Mouse (Mus musculus): ENCODE data around the gene Creld1. TPM values are rescaled to one million over a fixed set of nuclear protein-coding genes. Genes with fewer than 3 reads are reported as not detected.

Gene Creld1
- polyA plus RNA-seq, 1 experiment from 2014 or later, result 41.1 TPM

GRCm38 (mm10) chr6:113473715-113474114 lies 9.4 kb upstream of the Creld1 start:
- WGBS, result 84% methylated on average over 6 of the region's 6 CpGs
- H3K4me1 ChIP-seq (ENCODE audit: control insufficient read depth, insufficient read depth, low read length), result peaks cover 5% of the 10 kb centered on the region
- no peaks in the 10 kb centered on the region for H3K36me3 ChIP-seq (ENCODE audit: control insufficient read depth, insufficient read depth, low read length)
- H3K4me2 ChIP-seq (ENCODE audit: low read depth), result no peak overlapping the region
- ATAC-seq (ENCODE audit: insufficient read depth, low FRiP score, low TSS enrichment) (no peak), DNase-seq (ENCODE audit: low spot score) (no peak)
- peaks cover 7% of the 10 kb centered on the region; the same call in 1 of the 2 replicates for H3K27me3 ChIP-seq (ENCODE audit: control insufficient read depth, insufficient read depth, low read length)
- no peak overlapping the region for H3K27ac ChIP-seq (ENCODE audit: low read depth, low read length)
- no peak overlapping the region for H3K4me3 ChIP-seq (ENCODE audit: low read depth, low read length)
- H3K9me3 ChIP-seq (ENCODE audit: control insufficient read depth, low read length), result no peaks in the 10 kb centered on the region
- H3K9ac ChIP-seq (ENCODE audit: low read length), result no peak overlapping the region

GRCm38 (mm10) chr6:113477353-113477752 lies 5.7 kb upstream of the Creld1 start:
- H3K36me3 ChIP-seq (ENCODE audit: control insufficient read depth, insufficient read depth, low read length), result no peaks in the 10 kb centered on the region
- H3K4me2 ChIP-seq (ENCODE audit: low read depth), result no peak overlapping the region
- peak; percentile 53 for DNase-seq (ENCODE audit: low spot score)
- no peaks in the 10 kb centered on the region for H3K27me3 ChIP-seq (ENCODE audit: control insufficient read depth, insufficient read depth, low read length)
- 39% methylated on average over 7 of the region's 7 CpGs for WGBS
- no peak overlapping the region for H3K4me3 ChIP-seq (ENCODE audit: low read depth, low read length)
- 0 out of 2 replicates have a peak, but pooled peaks have one; percentile 51 for ATAC-seq (ENCODE audit: insufficient read depth, low FRiP score, low TSS enrichment)
- H3K9me3 ChIP-seq (ENCODE audit: control insufficient read depth, low read length), result no peaks in the 10 kb centered on the region
- H3K9ac ChIP-seq (ENCODE audit: low read length), result no peak overlapping the region
- H3K4me1 ChIP-seq (ENCODE audit: control insufficient read depth, insufficient read depth, low read length), result 0 out of 2 replicates have a peak, but pooled peaks cover 7% of the 10 kb centered on the region
- H3K27ac ChIP-seq (ENCODE audit: low read depth, low read length), result no peak overlapping the region

- Histone ChIP-seq H3K9me3 (ENCODE audit: control insufficient read depth, low read length) (no peaks in the 10 kb centered on the region), H3K9ac (ENCODE audit: low read length) (no peak overlapping the region), H3K4me2 (ENCODE audit: low read depth) (no peak overlapping the region), H3K4me3 (ENCODE audit: low read depth, low read length) (no peak overlapping the region), H3K27me3 (ENCODE audit: control insufficient read depth, insufficient read depth, low read length) (no peaks in the 10 kb centered on the region), H3K36me3 (ENCODE audit: control insufficient read depth, insufficient read depth, low read length) (no peaks in the 10 kb centered on the region), H3K4me1 (ENCODE audit: control insufficient read depth, insufficient read depth, low read length) (peaks cover 12% of the 10 kb centered on the region; the same call in 1 of the 2 replicates), H3K27ac (ENCODE audit: low read depth, low read length) (no peak overlapping the region)
- 83% methylated on average over 10 of the region's 10 CpGs for WGBS
- ATAC-seq (ENCODE audit: insufficient read depth, low FRiP score, low TSS enrichment) (no peak), DNase-seq (ENCODE audit: low spot score) (no peak)
These were observed 4.2 kb upstream of the Creld1 start for GRCm38 (mm10) chr6:113478906-113479305.

- no peak for DNase-seq (ENCODE audit: low spot score)
- H3K36me3 ChIP-seq (ENCODE audit: control insufficient read depth, insufficient read depth, low read length), result no peaks in the 10 kb centered on the region
- H3K27ac ChIP-seq (ENCODE audit: low read depth, low read length), result no peak overlapping the region
- no peak overlapping the region for H3K4me3 ChIP-seq (ENCODE audit: low read depth, low read length)
- no peak overlapping the region for H3K4me2 ChIP-seq (ENCODE audit: low read depth)
- H3K27me3 ChIP-seq (ENCODE audit: control insufficient read depth, insufficient read depth, low read length), result no peaks in the 10 kb centered on the region
- peaks cover 14% of the 10 kb centered on the region for H3K4me1 ChIP-seq (ENCODE audit: control insufficient read depth, insufficient read depth, low read length)
- 66% methylated on average over 18 of the region's 18 CpGs for WGBS
- H3K9me3 ChIP-seq (ENCODE audit: control insufficient read depth, low read length), result no peaks in the 10 kb centered on the region
- H3K9ac ChIP-seq (ENCODE audit: low read length), result no peak overlapping the region
- ATAC-seq (ENCODE audit: insufficient read depth, low FRiP score, low TSS enrichment), result no peak
These were observed 2.3 kb upstream of the Creld1 start for GRCm38 (mm10) chr6:113480555-113481373.

GRCm38 (mm10) chr6:113482477-113483099 lies 509 bp upstream of the Creld1 start:
- peak; percentile 64 for ATAC-seq (ENCODE audit: insufficient read depth, low FRiP score, low TSS enrichment)
- Histone ChIP-seq H3K4me1 (ENCODE audit: control insufficient read depth, insufficient read depth, low read length) (peaks cover 14% of the 10 kb centered on the region), H3K9ac (ENCODE audit: low read length) (peak overlapping the region; percentile 72), H3K9me3 (ENCODE audit: control insufficient read depth, low read length) (no peaks in the 10 kb centered on the region), H3K27ac (ENCODE audit: low read depth, low read length) (peak overlapping the region; percentile 89), H3K4me3 (ENCODE audit: low read depth, low read length) (peak overlapping the region; percentile 55), H3K36me3 (ENCODE audit: control insufficient read depth, insufficient read depth, low read length) (no peaks in the 10 kb centered on the region), H3K27me3 (ENCODE audit: control insufficient read depth, insufficient read depth, low read length) (no peaks in the 10 kb centered on the region), H3K4me2 (ENCODE audit: low read depth) (peak overlapping the region; percentile 83)
- WGBS, result 2% methylated on average over 65 of the region's 65 CpGs
- no peak for DNase-seq (ENCODE audit: low spot score)

- peak; percentile 60 for DNase-seq (ENCODE audit: low spot score)
- Histone ChIP-seq H3K4me2 (ENCODE audit: low read depth) (peak overlapping the region; percentile 83), H3K4me1 (ENCODE audit: control insufficient read depth, insufficient read depth, low read length) (peaks cover 14% of the 10 kb centered on the region), H3K36me3 (ENCODE audit: control insufficient read depth, insufficient read depth, low read length) (no peaks in the 10 kb centered on the region), H3K9me3 (ENCODE audit: control insufficient read depth, low read length) (no peaks in the 10 kb centered on the region), H3K4me3 (ENCODE audit: low read depth, low read length) (peak overlapping the region; percentile 55), H3K9ac (ENCODE audit: low read length) (peak overlapping the region; percentile 68), H3K27me3 (ENCODE audit: control insufficient read depth, insufficient read depth, low read length) (no peaks in the 10 kb centered on the region), H3K27ac (ENCODE audit: low read depth, low read length) (peak overlapping the region; percentile 89)
- ATAC-seq (ENCODE audit: insufficient read depth, low FRiP score, low TSS enrichment), result peak; percentile 29
- WGBS, result 14% methylated on average over 10 of the region's 10 CpGs
These were observed 632 bp downstream of the Creld1 start for GRCm38 (mm10) chr6:113483729-113484128.

GRCm38 (mm10) chr6:113487125-113487576 lies 4.1 kb downstream of the Creld1 start:
- Histone ChIP-seq H3K4me3 (ENCODE audit: low read depth, low read length) (no peak overlapping the region), H3K27me3 (ENCODE audit: control insufficient read depth, insufficient read depth, low read length) (no peaks in the 10 kb centered on the region), H3K4me2 (ENCODE audit: low read depth) (no peak overlapping the region), H3K27ac (ENCODE audit: low read depth, low read length) (no peak overlapping the region), H3K9me3 (ENCODE audit: control insufficient read depth, low read length) (no peaks in the 10 kb centered on the region), H3K36me3 (ENCODE audit: control insufficient read depth, insufficient read depth, low read length) (peaks cover 5% of the 10 kb centered on the region; the same call in 1 of the 2 replicates), H3K9ac (ENCODE audit: low read length) (no peak overlapping the region), H3K4me1 (ENCODE audit: control insufficient read depth, insufficient read depth, low read length) (peaks cover 9% of the 10 kb centered on the region)
- ATAC-seq (ENCODE audit: insufficient read depth, low FRiP score, low TSS enrichment) (no peak), DNase-seq (ENCODE audit: low spot score) (no peak)
- 47% methylated on average over 7 of the region's 7 CpGs for WGBS

- H3K4me2 ChIP-seq (ENCODE audit: low read depth), result no peak overlapping the region
- H3K4me1 ChIP-seq (ENCODE audit: control insufficient read depth, insufficient read depth, low read length), result peaks cover under 1% of the 10 kb centered on the region
- no peak overlapping the region for H3K9ac ChIP-seq (ENCODE audit: low read length)
- no peaks in the 10 kb centered on the region for H3K27me3 ChIP-seq (ENCODE audit: control insufficient read depth, insufficient read depth, low read length)
- 92% methylated on average over 14 of the region's 14 CpGs for WGBS
- no peak overlapping the region for H3K4me3 ChIP-seq (ENCODE audit: low read depth, low read length)
- ATAC-seq (ENCODE audit: insufficient read depth, low FRiP score, low TSS enrichment) (no peak), DNase-seq (ENCODE audit: low spot score) (no peak)
- peaks cover 5% of the 10 kb centered on the region; the same call in 1 of the 2 replicates for H3K36me3 ChIP-seq (ENCODE audit: control insufficient read depth, insufficient read depth, low read length)
- no peaks in the 10 kb centered on the region for H3K9me3 ChIP-seq (ENCODE audit: control insufficient read depth, low read length)
- H3K27ac ChIP-seq (ENCODE audit: low read depth, low read length), result no peak overlapping the region
These were observed 6.3 kb downstream of the Creld1 start for GRCm38 (mm10) chr6:113489410-113489809.

Measured in neural tube, embryonic 11.5 days (tissue).